In genomic region chr1:128580321-128580720, GRCm38 (mm10) we compare ENCODE assay signal across 20 mouse cellular contexts. TPM values are rescaled to one million over a fixed set of nuclear protein-coding genes. Genes with fewer than 3 reads are reported as not detected.
DNase-seq lines count a peak whose midpoint lies in the region; ATAC-seq and TF ChIP-seq lines count a peak whose summit lies in the region.
"Had no signal": no experiment of that assay in that cellular context is flagged by ENCODE, and none has a peak within 500 bp of the region (broad histone marks: within the 10 kb centered on the region; RNA-seq: fewer than 3 reads in every experiment).

No protein-coding gene starts in this region.

- peak; percentile 47; the same call in 1 of the 2 replicates for ATAC-seq in heart, embryonic 14.5 days (ENCODE audit: insufficient number of reproducible peaks, insufficient read depth, low FRiP score, low read depth)
- ATAC-seq in inflammation-experienced regulatory T-cells, adult 6 months, result no peak
- no peak for ATAC-seq in forebrain, postnatal 0 days
- ATAC-seq: liver, postnatal 0 days had no signal

- H3K27me3 ChIP-seq in heart, embryonic 14.5 days (ENCODE audit: control insufficient read depth, insufficient read depth, low read length), result no peaks in the 10 kb centered on the region
- no peaks in the 10 kb centered on the region for H3K27me3 ChIP-seq in forebrain, postnatal 0 days (ENCODE audit: insufficient read depth, low read length)
- H3K27me3 ChIP-seq: limb, embryonic 12.5 days had no signal

- H3K4me1 ChIP-seq in heart, embryonic 14.5 days (ENCODE audit: control insufficient read depth in 2 of 2, insufficient read depth in 2 of 2, low read length in 2 of 2), result no peaks in the 10 kb centered on the region; a peak in 1 of 4 replicates
- 0 out of 2 replicates have a peak, but pooled peaks cover 5% of the 10 kb centered on the region for H3K4me1 ChIP-seq in forebrain, postnatal 0 days (ENCODE audit: insufficient read depth)

- TF ChIP-seq CTCF in forebrain, postnatal 0 days (IDR thresholded peaks at IDR 0.05; ENCODE audit: low read depth), result no peak

- peaks cover 4% of the 10 kb centered on the region for H3K9me3 ChIP-seq in heart, embryonic 14.5 days (ENCODE audit: control insufficient read depth, low read length)
- H3K9me3 ChIP-seq in forebrain, postnatal 0 days (ENCODE audit: low read length), result 0 out of 2 replicates have a peak, but pooled peaks cover 5% of the 10 kb centered on the region
- H3K9me3 ChIP-seq: embryonic facial prominence, embryonic 10.5 days; limb, embryonic 12.5 days had no signal

- H3K4me3 ChIP-seq in heart, embryonic 14.5 days (ENCODE audit: control insufficient read depth in 1 of 2, insufficient read depth in 1 of 2, low read depth in 1 of 2, low read length in 2 of 2), result no peak overlapping the region
- no peak overlapping the region for H3K4me3 ChIP-seq in forebrain, postnatal 0 days (ENCODE audit: low read depth, low read length)
- H3K4me3 ChIP-seq: embryonic facial prominence, embryonic 10.5 days; layer of hippocampus, adult 2 months; limb, embryonic 12.5 days had no signal

- WGBS in heart, embryonic 14.5 days, result 51% methylated on average over 3 of the region's 3 CpGs
- 82% methylated on average over 3 of the region's 3 CpGs for WGBS in forebrain, postnatal 0 days

- no peak overlapping the region for H3K9ac ChIP-seq in heart, embryonic 14.5 days (ENCODE audit: low read length)
- no peak overlapping the region for H3K9ac ChIP-seq in forebrain, postnatal 0 days
- H3K9ac ChIP-seq: hindbrain, embryonic 14.5 days; limb, embryonic 12.5 days; liver, postnatal 0 days had no signal

- H3K4me2 ChIP-seq in heart, embryonic 14.5 days (ENCODE audit: low read length), result no peak overlapping the region
- no peak overlapping the region for H3K4me2 ChIP-seq in forebrain, postnatal 0 days (ENCODE audit: low read depth)
- H3K4me2 ChIP-seq: hindbrain, embryonic 14.5 days; limb, embryonic 12.5 days; liver, embryonic 11.5 days had no signal

- DNase-seq in cerebellum, postnatal 10 days, result peak; percentile 68 to 79
- no peak for DNase-seq in cerebellum, postnatal 36 days
- peak; percentile 12 for DNase-seq in kidney, postnatal 10 days
- no peak for DNase-seq in kidney, postnatal 4 days
- DNase-seq in 416B (ENCODE audit: low read depth), result peak; percentile 46
- DNase-seq in forebrain, postnatal 0 days, result no peak
- DNase-seq: cerebellum, adult 11-12 months; gastrocnemius, postnatal 25 days; kidney, adult 2 months; liver, postnatal 0 days; thymus, postnatal 25 days had no signal

- no peak overlapping the region for H3K27ac ChIP-seq in heart, embryonic 14.5 days (replicated peaks in 1 of 2; ENCODE audit: control insufficient read depth in 1 of 2, insufficient read depth in 1 of 2, low read depth in 2 of 2, low read length in 2 of 2)
- H3K27ac ChIP-seq in forebrain, postnatal 0 days (ENCODE audit: low read depth, low read length), result no peak overlapping the region
- H3K27ac ChIP-seq: embryonic facial prominence, embryonic 10.5 days; hindbrain, embryonic 14.5 days; kidney, postnatal 0 days; layer of hippocampus, adult 2 months; limb, embryonic 12.5 days; macrophage had no signal

- no peaks in the 10 kb centered on the region for H3K36me3 ChIP-seq in heart, embryonic 14.5 days (ENCODE audit: control insufficient read depth, insufficient read depth, low read length)
- H3K36me3 ChIP-seq in forebrain, postnatal 0 days (ENCODE audit: insufficient read depth), result no peaks in the 10 kb centered on the region
- H3K36me3 ChIP-seq: embryonic facial prominence, embryonic 10.5 days; limb, embryonic 12.5 days had no signal

RNA-seq across cellular contexts. Expression of gene Cxcr4, which starts 11.8 kb away (rescaled TPM):
- 2.4 and 2.9 TPM in 2 replicates for polyA plus RNA-seq in heart, embryonic 14.5 days (2014; fragmentation: Nextera tagmentation; extraction: Ambion mirVana)
- polyA plus RNA-seq in inflammation-experienced regulatory T-cells, adult 6 months (2017; shearing (Covaris generic)), result 10 to 100 TPM; 11.6 to 15.8 (median 15.7) TPM
- 41.3 and 44.9 TPM in 2 replicates for total RNA-seq in forebrain, postnatal 0 days (2014; rRNA removed)
- 4.9 and 5.8 TPM in 2 replicates for polyA plus RNA-seq in forebrain, postnatal 0 days (2015; fragmentation: Nextera tagmentation; extraction: Ambion mirVana)

Comparison
In these comparisons a context has a peak if more than half of its experiments do, and no peak if none do; other contexts are left out.
1. DNase-seq: peak in cerebellum, postnatal 10 days (2 of 2), kidney, postnatal 10 days (single experiment) and 416B (single experiment); none in cerebellum, postnatal 36 days (0 of 2), kidney, postnatal 4 days (0 of 2) and forebrain, postnatal 0 days (single experiment).